Mouse (Mus musculus) kidney, embryonic 14.5 days (tissue): ENCODE measurements around the gene Jun. TPM values are rescaled to one million over a fixed set of nuclear protein-coding genes. Genes with fewer than 3 reads are reported as not detected.
A peak's percentile ranks its signal among the peaks of the same experiment; 100 is the strongest.

Experiments used
- ATAC-seq: fragments of 200-750 bp; cut with Nextera tagmentation; 2 replicates; pipeline ENCODE4 v1.8.0; 2017; ENCODE audit warnings: moderate number of reproducible peaks, mild to moderate bottlenecking, moderate TSS enrichment, moderate library complexity; ENCODE audit not compliant: low FRiP score, low TSS enrichment
- H3K27ac ChIP-seq: fragments of 300-500 bp; sonication (generic); 2 replicates; pipeline ENCODE4 v1.5.1; 2014; ENCODE audit warnings: low read depth, mild to moderate bottlenecking, low read length, moderate library complexity, mixed read lengths
- H3K27me3 ChIP-seq: fragments of 300-500 bp; sonication (generic); 2 replicates; pipeline ENCODE4 v1.6.1; 2014; ENCODE audit warnings: mild to moderate bottlenecking, low read length; ENCODE audit not compliant: control insufficient read depth, insufficient read depth
- H3K36me3 ChIP-seq: fragments of 300-500 bp; sonication (generic); 2 replicates; pipeline ENCODE4 v1.6.1; 2014; ENCODE audit warnings: low read length, mixed read lengths; ENCODE audit not compliant: control insufficient read depth, insufficient read depth
- H3K4me1 ChIP-seq: fragments of 300-500 bp; sonication (generic); 2 replicates; pipeline ENCODE4 v1.6.1; 2014; ENCODE audit warnings: low read length, mixed read lengths; ENCODE audit not compliant: control insufficient read depth, insufficient read depth
- H3K4me2 ChIP-seq: fragments of 300-500 bp; sonication (generic); replicated peaks from 2 replicates; pipeline ENCODE4 v1.6.1; 2014; ENCODE audit warnings: low read depth, mild to moderate bottlenecking, low read length
- H3K4me3 ChIP-seq: fragments of 300-500 bp; sonication (generic); 2 replicates; pipeline ENCODE4 v1.5.1; 2014; ENCODE audit warnings: mild to moderate bottlenecking, low read length
- H3K9ac ChIP-seq: fragments of 300-500 bp; sonication (generic); 2 replicates; pipeline ENCODE4 v1.6.1; 2014; ENCODE audit warnings: low read depth, mild to moderate bottlenecking, low read length, moderate library complexity
- H3K9me3 ChIP-seq: fragments of 300-500 bp; sonication (generic); 2 replicates; pipeline ENCODE4 v1.6.1; 2016; ENCODE audit warnings: low read length; ENCODE audit not compliant: control insufficient read depth
- WGBS: fragments of 180-500 bp; shearing (Covaris S2); extraction: QIAGEN DNeasy Blood & Tissue Kit; methylation state at CpG from one replicate; pipeline ENCODE4 v1.1.7; 2014; 5-methylcytosine and 5-hydroxymethylcytosine counted together
- polyA plus RNA-seq: library from polyadenylated mRNA; unstranded; fragments of >200 nt; fragmentation: Nextera tagmentation; extraction: Ambion mirVana; gene quantifications from 2 replicates; pipeline ENCODE4 v1.2.1, GENCODE M21; 2014

The Jun gene
- polyA plus RNA-seq, 1 experiment from 2014 or later: 30.2 TPM

- Histone ChIP-seq H3K4me3 (no peak overlapping the region), H3K4me1 (peaks cover 10% of the 10 kb centered on the region; the same call in 1 of the 2 replicates), H3K27me3 (no peaks in the 10 kb centered on the region), H3K36me3 (no peaks in the 10 kb centered on the region), H3K9ac (no peak overlapping the region), H3K27ac (peak overlapping the region; percentile 18; the same call in 1 of the 2 replicates), H3K9me3 (no peaks in the 10 kb centered on the region), H3K4me2 (no peak overlapping the region)
- ATAC-seq: no peak
- WGBS: 45% methylated on average over 8 of the region's 8 CpGs
These were observed 29.6 kb upstream of the Jun start for GRCm38 (mm10) chr4:95081632-95082031.

GRCm38 (mm10) chr4:95078625-95079024 is 26.6 kb upstream of the Jun start:
- Histone ChIP-seq H3K27me3 (no peaks in the 10 kb centered on the region), H3K9ac (no peak overlapping the region), H3K4me3 (no peak overlapping the region), H3K9me3 (no peaks in the 10 kb centered on the region), H3K4me1 (peaks cover 10% of the 10 kb centered on the region; the same call in 1 of the 2 replicates), H3K27ac (no peak overlapping the region), H3K4me2 (no peak overlapping the region), H3K36me3 (no peaks in the 10 kb centered on the region)
- 63% methylated on average over 8 of the region's 8 CpGs for WGBS
- ATAC-seq: no peak

GRCm38 (mm10) chr4:95076279-95076678 is 24.3 kb upstream of the Jun start:
- Histone ChIP-seq H3K4me1 (no peaks in the 10 kb centered on the region), H3K36me3 (no peaks in the 10 kb centered on the region), H3K4me3 (no peak overlapping the region), H3K9ac (no peak overlapping the region), H3K9me3 (no peaks in the 10 kb centered on the region), H3K4me2 (no peak overlapping the region; the same call in 1 of the 2 replicates), H3K27me3 (no peaks in the 10 kb centered on the region), H3K27ac (peak overlapping the region; percentile 55; the same call in 1 of the 2 replicates)
- WGBS: 49% methylated on average over 14 of the region's 14 CpGs
- ATAC-seq: no peak

- ATAC-seq: peak; percentile 49; the same call in 1 of the 2 replicates
- Histone ChIP-seq H3K36me3 (no peaks in the 10 kb centered on the region), H3K9me3 (no peaks in the 10 kb centered on the region), H3K27ac (peak overlapping the region; percentile 55; the same call in 1 of the 2 replicates), H3K4me3 (no peak overlapping the region), H3K4me2 (no peak overlapping the region; the same call in 1 of the 2 replicates), H3K9ac (no peak overlapping the region), H3K27me3 (no peaks in the 10 kb centered on the region), H3K4me1 (no peaks in the 10 kb centered on the region)
- WGBS: 78% methylated on average over 17 of the region's 17 CpGs
These were observed 23.6 kb upstream of the Jun start for GRCm38 (mm10) chr4:95075591-95076002.

DNA sequence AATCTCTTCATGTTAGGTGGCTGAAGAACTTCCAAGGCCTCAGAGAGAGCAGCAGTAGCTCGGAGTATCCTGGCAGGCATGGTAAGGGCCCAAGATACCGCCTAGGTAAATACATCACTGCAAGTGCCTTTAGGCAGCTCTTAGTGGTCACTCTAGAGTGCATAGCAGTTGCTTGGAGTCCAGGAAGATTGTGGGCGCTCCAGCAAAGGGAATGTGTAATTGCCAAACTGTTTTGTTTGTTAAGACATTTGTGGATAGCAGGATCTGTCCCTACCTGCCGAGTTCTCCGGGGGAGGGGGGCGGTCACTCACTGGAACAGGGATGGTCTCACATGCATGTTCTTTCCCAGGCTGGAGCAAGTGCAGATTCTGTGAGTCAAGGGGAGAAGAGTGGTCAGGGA is 22.3 kb upstream of the Jun start:
- no peaks in the 10 kb centered on the region for H3K4me1 ChIP-seq
- no peak overlapping the region for H3K4me2 ChIP-seq
- no peak overlapping the region for H3K9ac ChIP-seq
- ATAC-seq: no peak
- H3K4me3 ChIP-seq: no peak overlapping the region
- H3K27me3 ChIP-seq: no peaks in the 10 kb centered on the region
- H3K36me3 ChIP-seq: no peaks in the 10 kb centered on the region
- H3K27ac ChIP-seq: no peak overlapping the region
- WGBS: 85% methylated on average over 6 of the region's 6 CpGs
- no peaks in the 10 kb centered on the region for H3K9me3 ChIP-seq

- Histone ChIP-seq H3K27ac (no peak overlapping the region), H3K4me2 (no peak overlapping the region), H3K9me3 (no peaks in the 10 kb centered on the region), H3K4me1 (no peaks in the 10 kb centered on the region), H3K4me3 (no peak overlapping the region), H3K36me3 (no peaks in the 10 kb centered on the region), H3K27me3 (no peaks in the 10 kb centered on the region), H3K9ac (no peak overlapping the region)
- WGBS: 72% methylated on average over 10 of the region's 10 CpGs
- no peak for ATAC-seq
These were observed 21.3 kb upstream of the Jun start for GRCm38 (mm10) chr4:95073214-95073750.

GRCm38 (mm10) chr4:95070407-95070806 is 18.4 kb upstream of the Jun start:
- no peak overlapping the region for H3K4me3 ChIP-seq
- H3K27me3 ChIP-seq: no peaks in the 10 kb centered on the region
- no peak overlapping the region for H3K4me2 ChIP-seq
- 65% methylated on average over 5 of the region's 5 CpGs for WGBS
- ATAC-seq: no peak
- H3K4me1 ChIP-seq: no peaks in the 10 kb centered on the region
- no peaks in the 10 kb centered on the region for H3K9me3 ChIP-seq
- no peaks in the 10 kb centered on the region for H3K36me3 ChIP-seq
- no peak overlapping the region for H3K27ac ChIP-seq
- H3K9ac ChIP-seq: no peak overlapping the region

- Histone ChIP-seq H3K27ac (no peak overlapping the region), H3K4me3 (no peak overlapping the region), H3K9me3 (no peaks in the 10 kb centered on the region), H3K4me2 (no peak overlapping the region), H3K27me3 (no peaks in the 10 kb centered on the region), H3K9ac (no peak overlapping the region), H3K36me3 (no peaks in the 10 kb centered on the region), H3K4me1 (no peaks in the 10 kb centered on the region)
- no peak for ATAC-seq
- 84% methylated on average over 8 of the region's 8 CpGs for WGBS
These were observed 16.3 kb upstream of the Jun start for GRCm38 (mm10) chr4:95068045-95068948.

GRCm38 (mm10) chr4:95063609-95064210 is 11.7 kb upstream of the Jun start:
- H3K4me1 ChIP-seq: no peaks in the 10 kb centered on the region
- no peaks in the 10 kb centered on the region for H3K27me3 ChIP-seq
- no peaks in the 10 kb centered on the region for H3K36me3 ChIP-seq
- H3K4me2 ChIP-seq: no peak overlapping the region
- no peak overlapping the region for H3K4me3 ChIP-seq
- no peak overlapping the region for H3K27ac ChIP-seq
- ATAC-seq: no peak
- H3K9me3 ChIP-seq: no peaks in the 10 kb centered on the region
- no peak overlapping the region for H3K9ac ChIP-seq
- WGBS: 87% methylated on average over 2 of the region's 2 CpGs
